Mouse (Mus musculus) liver, embryonic 16.5 days (tissue): Measurements from ENCODE around the gene Pabpc1l. TPM values are rescaled to one million over a fixed set of nuclear protein-coding genes. Genes with fewer than 3 reads are reported as not detected.
A peak's percentile ranks its signal among the peaks of the same experiment; 100 is the strongest.

Source experiments
- ATAC-seq: fragments of 200-750 bp; cut with Nextera tagmentation; 2 replicates; pipeline ENCODE4 v1.8.0; 2017; ENCODE audit warnings: low read depth, mild to moderate bottlenecking, moderate number of reproducible peaks, moderate library complexity
- H3K27ac ChIP-seq: fragments of 300-500 bp; sonication (generic); 2 replicates; pipeline ENCODE4 v1.5.1; 2014; ENCODE audit warnings: mild to moderate bottlenecking, low read length
- H3K27me3 ChIP-seq: fragments of 300-500 bp; sonication (generic); 2 replicates; pipeline ENCODE4 v1.6.1; 2014; ENCODE audit warnings: low read depth, low read length, mixed read lengths; ENCODE audit not compliant: control insufficient read depth, insufficient read depth
- H3K36me3 ChIP-seq: fragments of 300-500 bp; sonication (generic); 2 replicates; pipeline ENCODE4 v1.6.1; 2014; ENCODE audit warnings: mild to moderate bottlenecking; ENCODE audit not compliant: control insufficient read depth, insufficient read depth
- H3K4me1 ChIP-seq: fragments of 300-500 bp; sonication (generic); 2 replicates; pipeline ENCODE4 v1.6.1; 2014; ENCODE audit warnings: low read depth, low read length, mixed read lengths; ENCODE audit not compliant: control insufficient read depth
- H3K4me2 ChIP-seq: fragments of 300-500 bp; sonication (generic); 2 replicates; pipeline ENCODE4 v1.6.1; 2014; ENCODE audit warnings: low read depth, low read length, mixed read lengths
- H3K4me3 ChIP-seq: fragments of 300-500 bp; sonication (generic); 2 replicates; pipeline ENCODE4 v1.5.1; 2014; ENCODE audit warnings: low read depth, mild to moderate bottlenecking, low read length
- H3K9ac ChIP-seq: fragments of 300-500 bp; sonication (generic); 2 replicates; pipeline ENCODE4 v1.6.1; 2014; ENCODE audit warnings: low read depth, low read length
- H3K9me3 ChIP-seq: fragments of 300-500 bp; sonication (generic); replicated peaks from 2 replicates; pipeline ENCODE4 v1.6.1; 2016; ENCODE audit warnings: low read length; ENCODE audit not compliant: control insufficient read depth
- WGBS: fragments of 180-500 bp; shearing (Covaris S2); extraction: QIAGEN DNeasy Blood & Tissue Kit; methylation state at CpG from one replicate; pipeline ENCODE4 v1.1.7; 2014; ENCODE audit not compliant: insufficient replicate concordance; 5-methylcytosine and 5-hydroxymethylcytosine counted together
- polyA plus RNA-seq: library from polyadenylated mRNA; unstranded; fragments of >200 nt; fragmentation: Nextera tagmentation; extraction: Ambion mirVana; gene quantifications from 2 replicates; pipeline ENCODE4 v1.2.1, GENCODE M21; 2015

Gene Pabpc1l
- polyA plus RNA-seq, 1 experiment from 2014 or later = 0.34 TPM

- no peak overlapping the region for H3K9ac ChIP-seq
- peak overlapping the region; percentile 22 for H3K27ac ChIP-seq
- H3K9me3 ChIP-seq = no peaks in the 10 kb centered on the region
- whole genome bisulfite sequencing = 31% methylated on average over 19 of the region's 19 CpGs
- H3K4me3 ChIP-seq = no peak overlapping the region
- H3K4me1 ChIP-seq = peaks cover 2% of the 10 kb centered on the region; the same call in 1 of the 2 replicates
- H3K4me2 ChIP-seq = peak overlapping the region; percentile 10; the same call in 1 of the 2 replicates
- H3K36me3 ChIP-seq = peaks cover 21% of the 10 kb centered on the region
- peak; percentile 53; the same call in 1 of the 2 replicates for ATAC-seq
- no peaks in the 10 kb centered on the region for H3K27me3 ChIP-seq
Measured at GRCm38 (mm10) chr2:164083609-164084341, 58.5 kb downstream of the Pabpc1l start.

GRCm38 (mm10) chr2:164084342-164084700, 59.1 kb downstream of the Pabpc1l start:
- WGBS = 33% methylated on average over 7 of the region's 7 CpGs
- no peaks in the 10 kb centered on the region for H3K9me3 ChIP-seq
- no peaks in the 10 kb centered on the region for H3K27me3 ChIP-seq
- no peak overlapping the region; the same call in none of the 2 replicates for H3K27ac ChIP-seq
- peaks cover 2% of the 10 kb centered on the region; the same call in 1 of the 2 replicates for H3K4me1 ChIP-seq
- ATAC-seq = no peak
- H3K36me3 ChIP-seq = peaks cover 25% of the 10 kb centered on the region
- H3K9ac ChIP-seq = no peak overlapping the region
- H3K4me3 ChIP-seq = no peak overlapping the region
- H3K4me2 ChIP-seq = peak overlapping the region; percentile 10; the same call in 1 of the 2 replicates

DNA sequence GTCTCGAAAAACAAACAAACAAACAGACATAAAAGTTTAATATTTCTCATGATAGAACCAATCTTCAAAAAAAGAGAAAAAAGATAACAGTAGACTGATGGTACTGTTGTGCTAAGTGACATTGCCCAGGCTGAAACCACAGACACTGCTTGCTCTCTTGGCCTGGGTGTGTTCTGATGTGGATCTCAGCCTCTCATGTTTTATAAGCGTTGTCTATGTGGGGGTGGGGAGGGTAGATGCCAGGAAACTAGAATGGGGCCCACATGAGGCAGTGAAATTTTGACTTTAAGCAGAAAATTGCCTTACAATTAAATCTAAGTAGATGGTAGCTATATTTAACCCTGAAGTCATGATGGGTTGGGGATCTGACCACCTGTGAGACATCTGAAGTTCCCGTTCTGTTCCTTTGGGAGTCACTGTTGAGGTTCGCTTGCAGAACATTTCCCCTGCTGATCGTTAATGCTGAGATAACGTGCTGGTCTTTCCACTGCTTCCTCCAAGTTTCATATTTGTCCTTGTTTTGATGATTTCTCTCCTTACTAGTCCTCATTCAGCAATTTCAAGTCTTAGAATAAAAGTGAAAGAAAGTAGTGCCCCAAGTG, 62.3 kb downstream of the Pabpc1l start:
- H3K36me3 ChIP-seq = peaks cover 12% of the 10 kb centered on the region
- 43% methylated on average over 6 of the region's 6 CpGs for WGBS
- no peak for ATAC-seq
- no peak overlapping the region for H3K4me2 ChIP-seq
- no peak overlapping the region for H3K9ac ChIP-seq
- no peaks in the 10 kb centered on the region for H3K27me3 ChIP-seq
- H3K27ac ChIP-seq = no peak overlapping the region
- no peaks in the 10 kb centered on the region for H3K9me3 ChIP-seq
- no peaks in the 10 kb centered on the region; the same call in 1 of the 2 replicates for H3K4me1 ChIP-seq
- no peak overlapping the region for H3K4me3 ChIP-seq

DNA sequence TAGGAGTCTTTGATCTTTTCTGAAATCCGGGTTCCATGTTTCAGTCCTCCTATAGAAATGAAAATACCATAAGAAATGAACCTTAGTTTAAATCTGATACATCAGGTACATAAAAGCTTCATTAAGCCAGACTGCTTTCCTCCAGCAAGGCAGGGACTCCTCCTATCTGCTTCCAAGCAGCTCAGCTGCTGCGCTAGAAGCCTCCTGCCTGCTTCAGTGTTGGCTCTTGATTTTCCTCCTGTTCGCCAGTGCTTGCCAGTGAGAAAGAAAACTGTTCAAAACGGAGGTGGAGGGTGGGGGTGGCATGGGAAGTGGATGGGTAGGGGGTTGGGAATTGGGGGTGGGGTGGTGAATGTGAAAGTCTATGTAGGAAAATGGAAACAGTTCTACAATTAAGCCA, 64.3 kb downstream of the Pabpc1l start:
- Histone ChIP-seq H3K9me3 (no peaks in the 10 kb centered on the region), H3K4me2 (no peak overlapping the region), H3K27ac (no peak overlapping the region), H3K36me3 (peaks cover 12% of the 10 kb centered on the region), H3K27me3 (no peaks in the 10 kb centered on the region), H3K4me3 (no peak overlapping the region), H3K9ac (no peak overlapping the region), H3K4me1 (no peaks in the 10 kb centered on the region; the same call in 1 of the 2 replicates)
- 77% methylated on average over 4 of the region's 4 CpGs for WGBS
- no peak for ATAC-seq

- no peaks in the 10 kb centered on the region for H3K9me3 ChIP-seq
- WGBS = 46% methylated on average over 7 of the region's 7 CpGs
- no peak overlapping the region for H3K27ac ChIP-seq
- H3K4me1 ChIP-seq = no peaks in the 10 kb centered on the region
- ATAC-seq = no peak
- no peak overlapping the region for H3K9ac ChIP-seq
- no peak overlapping the region for H3K4me2 ChIP-seq
- no peaks in the 10 kb centered on the region for H3K27me3 ChIP-seq
- H3K36me3 ChIP-seq = peaks cover 14% of the 10 kb centered on the region
- no peak overlapping the region for H3K4me3 ChIP-seq
Measured at GRCm38 (mm10) chr2:164094152-164094551, 68.9 kb downstream of the Pabpc1l start.

DNA sequence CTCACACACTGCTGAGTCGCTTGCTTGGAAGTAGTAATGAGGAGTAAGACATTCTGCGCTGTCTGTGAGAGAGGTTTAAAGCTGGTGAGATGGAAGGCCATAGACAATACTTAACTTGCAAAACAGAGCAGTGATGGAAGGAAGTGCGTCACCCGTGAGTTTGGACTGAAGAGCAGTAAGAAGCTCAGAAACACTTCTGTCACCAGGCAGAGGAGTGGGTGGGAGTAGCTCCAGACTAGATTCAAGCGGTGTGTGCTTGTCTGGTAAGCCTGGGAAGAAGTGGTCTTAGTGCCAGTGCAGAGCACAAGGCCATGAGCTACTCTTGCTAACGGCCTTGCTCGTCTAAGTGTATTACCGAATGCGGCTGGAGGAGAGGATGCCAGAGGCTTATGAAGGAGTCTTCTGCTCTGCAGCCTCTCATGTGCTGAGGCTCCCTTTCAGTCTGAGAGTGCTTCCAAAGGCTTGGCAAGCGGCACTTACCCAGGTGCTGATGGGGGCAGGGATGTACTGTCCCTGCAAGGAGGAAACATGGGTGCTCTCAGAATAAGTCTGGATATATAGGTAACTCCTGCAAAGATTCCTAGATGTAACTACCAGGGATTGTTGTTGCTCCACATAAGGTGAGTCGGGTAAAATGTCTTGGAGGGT, 73.5 kb downstream of the Pabpc1l start:
- Histone ChIP-seq H3K4me2 (no peak overlapping the region), H3K36me3 (peaks cover 21% of the 10 kb centered on the region), H3K27ac (no peak overlapping the region), H3K9me3 (no peaks in the 10 kb centered on the region), H3K27me3 (no peaks in the 10 kb centered on the region), H3K4me1 (no peaks in the 10 kb centered on the region), H3K4me3 (no peak overlapping the region), H3K9ac (no peak overlapping the region)
- ATAC-seq = no peak
- WGBS = 84% methylated on average over 11 of the region's 11 CpGs

Other genes with a start within 250 kb of the Pabpc1l start
- 0.05 TPM in 2 replicates for gene Ccn5, start 204.6 kb upstream of the Pabpc1l start, polyA plus RNA-seq
- gene Kcnk15, start 171.8 kb upstream of the Pabpc1l start, polyA plus RNA-seq = not detected in 2 replicates
- gene Rims4, start 106.8 kb upstream of the Pabpc1l start, polyA plus RNA-seq = 0.18 and 0.26 TPM in 2 replicates
- gene Ywhab, start 30.5 kb upstream of the Pabpc1l start, polyA plus RNA-seq = 82.9 and 84.8 TPM in 2 replicates
- 12.8 and 14.0 TPM in 2 replicates for gene Stk4, start 44.9 kb downstream of the Pabpc1l start, polyA plus RNA-seq
- 16.2 and 16.9 TPM in 2 replicates for gene Tomm34, start 45.7 kb downstream of the Pabpc1l start, polyA plus RNA-seq
- gene Kcns1, start 145.7 kb downstream of the Pabpc1l start, polyA plus RNA-seq = not detected in 2 replicates
- not detected in 2 replicates for gene Wfdc5, start 157.3 kb downstream of the Pabpc1l start, polyA plus RNA-seq
- gene Wfdc12, start 165.2 kb downstream of the Pabpc1l start, polyA plus RNA-seq = not detected in 2 replicates
- gene Wfdc15a, start 174.7 kb downstream of the Pabpc1l start, polyA plus RNA-seq = not detected in 2 replicates
- 0.45 TPM in 1 of 2 replicates, not detected in the other for gene Wfdc15b, start 196.2 kb downstream of the Pabpc1l start, polyA plus RNA-seq
- gene Svs2, start 213.0 kb downstream of the Pabpc1l start, polyA plus RNA-seq = not detected in 2 replicates
- gene Svs3b, start 231.2 kb downstream of the Pabpc1l start, polyA plus RNA-seq = not detected in 2 replicates